9 mouse cellular contexts compared by ENCODE assay signal in genomic region chr9:96652763-96653162, GRCm38 (mm10). TPM values are rescaled to one million over a fixed set of nuclear protein-coding genes. Genes with fewer than 3 reads are reported as not detected.
DNase-seq lines count a peak whose midpoint lies in the region; ATAC-seq and TF ChIP-seq lines count a peak whose summit lies in the region.
"Had no signal": no experiment of that assay in that cellular context is flagged by ENCODE, and none has a peak within 500 bp of the region (broad histone marks: within the 10 kb centered on the region; RNA-seq: fewer than 3 reads in every experiment).

No protein-coding gene starts in this region.

- H3K9me3 ChIP-seq in kidney, postnatal 0 days (replicated peaks; ENCODE audit: low read length): no peaks in the 10 kb centered on the region
- H3K9me3 ChIP-seq in kidney, embryonic 16.5 days (ENCODE audit: low read length): no peaks in the 10 kb centered on the region

- no peaks in the 10 kb centered on the region for H3K27me3 ChIP-seq in kidney, postnatal 0 days (ENCODE audit: insufficient read depth, low read length)
- H3K27me3 ChIP-seq in kidney, embryonic 16.5 days (ENCODE audit: insufficient read depth, low read length): no peaks in the 10 kb centered on the region

- no peak overlapping the region for H3K27ac ChIP-seq in kidney, postnatal 0 days
- no peak overlapping the region for H3K27ac ChIP-seq in kidney, embryonic 16.5 days (ENCODE audit: low read length)
- H3K27ac ChIP-seq: macrophage had no signal

- no peaks in the 10 kb centered on the region for H3K4me1 ChIP-seq in kidney, postnatal 0 days (replicated peaks; ENCODE audit: insufficient read depth, low read length)
- H3K4me1 ChIP-seq in kidney, embryonic 16.5 days (ENCODE audit: insufficient read depth, low read length): no peaks in the 10 kb centered on the region

- no peak for ATAC-seq in kidney, postnatal 0 days (replicated peaks; ENCODE audit: low FRiP score, low read depth)
- ATAC-seq in kidney, embryonic 16.5 days (ENCODE audit: low FRiP score, low TSS enrichment): no peak
- peak; percentile 40 for ATAC-seq in CD4-positive, CD25-positive, alpha-beta regulatory T cell, adult 4 months
- peak; percentile 49 for ATAC-seq in megakaryocyte, adult 5-6 weeks (ENCODE audit: poor library complexity, severe bottlenecking)

- H3K4me2 ChIP-seq in kidney, postnatal 0 days (ENCODE audit: low read length): no peak overlapping the region
- H3K4me2 ChIP-seq in kidney, embryonic 16.5 days (replicated peaks; ENCODE audit: low read depth, low read length): no peak overlapping the region

- no peak overlapping the region for H3K4me3 ChIP-seq in kidney, postnatal 0 days (replicated peaks; ENCODE audit: low read depth, low read length)
- H3K4me3 ChIP-seq in kidney, embryonic 16.5 days (ENCODE audit: low read length): no peak overlapping the region

- H3K36me3 ChIP-seq in kidney, postnatal 0 days (ENCODE audit: insufficient read depth, low read length): no peaks in the 10 kb centered on the region
- no peaks in the 10 kb centered on the region for H3K36me3 ChIP-seq in kidney, embryonic 16.5 days (ENCODE audit: insufficient read depth, low read length)

- peak; percentile 61; the same call in 1 of the 2 replicates for TF ChIP-seq CTCF in kidney, postnatal 0 days (IDR thresholded peaks at IDR 0.05; ENCODE audit: low read depth)

- DNase-seq in kidney, postnatal 0 days (ENCODE audit: low spot score): no peak
- peak; percentile 49 for DNase-seq in T-cell, adult 2 months (ENCODE audit: low spot score)
- DNase-seq in adrenal gland, adult 8-10 months: no peak
- DNase-seq in layer of hippocampus, adult 9-11 months: no peak
- DNase-seq in layer of hippocampus, postnatal 36 days: no peak

- H3K9ac ChIP-seq in kidney, postnatal 0 days (ENCODE audit: low read depth, low read length): no peak overlapping the region
- no peak overlapping the region for H3K9ac ChIP-seq in kidney, embryonic 16.5 days (replicated peaks; ENCODE audit: low read length)

- 57% methylated on average over 6 of the region's 6 CpGs for WGBS in kidney, postnatal 0 days
- 62% methylated on average over 6 of the region's 6 CpGs for WGBS in kidney, embryonic 16.5 days

RNA-seq across cellular contexts. Expression of gene Rasa2, which starts 21.3 kb away (rescaled TPM):
- 13.8 and 14.9 TPM in 2 replicates for polyA plus RNA-seq in kidney, postnatal 0 days (2015; fragmentation: Nextera tagmentation; extraction: Ambion mirVana)
- 18.7 and 19.3 TPM in 2 replicates for polyA plus RNA-seq in kidney, embryonic 16.5 days (2015; fragmentation: Nextera tagmentation; extraction: Ambion mirVana)
- polyA plus RNA-seq in CD4-positive, CD25-positive, alpha-beta regulatory T cell, adult 4 months (2017; shearing (Covaris generic)): 10 to 100 TPM; 31.2 to 43.3 TPM
- 14.5 and 16.9 TPM in 2 replicates for total RNA-seq in megakaryocyte, adult 5-6 weeks (2015)
- 12.2 and 15.2 TPM in 2 replicates for total RNA-seq in megakaryocyte, adult 5-6 weeks (2017)
- 10 to 100 TPM; 15.3 to 17.6 (median 16.3) TPM for total RNA-seq in adrenal gland, adult 8-10 months (2022)
- 10 to 100 TPM; 29.5 to 35.3 TPM for total RNA-seq in layer of hippocampus, postnatal 36 days (2021)

Comparison
In these comparisons a context has a peak if more than half of its experiments do, and no peak if none do; other contexts are left out.
1. ATAC-seq: peak in CD4-positive, CD25-positive, alpha-beta regulatory T cell, adult 4 months (single experiment) and megakaryocyte, adult 5-6 weeks (single experiment); none in kidney, postnatal 0 days (single experiment) and kidney, embryonic 16.5 days (single experiment).